Mouse (Mus musculus): ENCODE data around the gene Aim2.
"Not testable (repeated sequence)": the region's sequence is repeated elsewhere in the genome, so short reads cannot be mapped to it uniquely, and the experiment has no call there.

Gene Aim2

GRCm38 (mm10) chr1:173480399-173481181 lies 129.9 kb downstream of the Aim2 start:
- not testable (repeated sequence) for DNase-seq

- DNase-seq: not testable (repeated sequence)
Observed at GRCm38 (mm10) chr1:173481182-173481574, 130.5 kb downstream of the Aim2 start.

- not testable (repeated sequence) for DNase-seq
Observed at GRCm38 (mm10) chr1:173490812-173491480, 140.3 kb downstream of the Aim2 start, which contains the start of gene Ifi206. Gene Ifi206, minus strand, starts transcription at chr1:173491041.

- not testable (repeated sequence) for DNase-seq
Observed at GRCm38 (mm10) chr1:173491483-173491882, 140.8 kb downstream of the Aim2 start.

GRCm38 (mm10) chr1:173510595-173510994 lies 159.9 kb downstream of the Aim2 start:
- not testable (repeated sequence) for DNase-seq

Measured in lung, postnatal 4 days (tissue).